Mouse (Mus musculus) MN1 (cell line): Measurements from ENCODE around the gene 4930562C15Rik.

Experiments used
- DNase-seq: peaks from one replicate; pipeline ENCODE4 v3.0.0-alpha.2; 2016; ENCODE audit warnings: low spot score

4930562C15Rik gene

DNA sequence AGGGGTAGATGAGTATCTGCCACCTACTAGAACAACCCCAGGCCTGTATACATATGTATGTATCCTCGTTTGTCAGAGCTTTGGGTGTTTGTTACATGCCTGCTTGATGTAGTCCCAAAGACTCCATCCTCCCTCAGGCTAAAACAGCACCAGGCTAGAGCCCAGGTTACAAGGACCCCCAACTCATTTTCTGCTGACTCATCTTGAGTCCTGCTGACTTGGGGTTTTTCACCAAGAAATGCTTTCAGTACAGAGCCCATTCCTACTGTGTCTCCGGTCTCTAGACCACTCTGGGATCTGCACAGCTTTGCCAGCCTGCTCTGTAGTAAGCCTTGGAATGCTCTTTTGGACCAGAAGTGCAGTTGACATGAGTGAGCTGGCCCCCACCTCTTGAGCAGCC lies 81.4 kb downstream of the 4930562C15Rik start:
- no peak for DNase-seq
